Mouse (Mus musculus) stomach, postnatal 0 days (tissue): ENCODE data around the gene Rnls.

Source experiments
- CTCF ChIP-seq: IDR thresholded peaks from 2 replicates; pipeline ENCODE4 v1.5.1; 2016; ENCODE audit warnings: antibody characterized with exemption, low read depth, mild to moderate bottlenecking, moderate library complexity
- EP300 ChIP-seq: optimal IDR thresholded peaks from 2 replicates; pipeline ENCODE3; 2016; ENCODE audit warnings: antibody characterized with exemption

- no peak for TF ChIP-seq EP300
- no peak for TF ChIP-seq CTCF
These were observed 290.7 kb downstream of the Rnls start for GRCm38 (mm10) chr19:33101093-33102007.
